Mouse (Mus musculus): Measurements from ENCODE around the gene Mgarp. TPM values are rescaled to one million over a fixed set of nuclear protein-coding genes. Genes with fewer than 3 reads are reported as not detected.
A peak's percentile ranks its signal among the peaks of the same experiment; 100 is the strongest.
"Not testable (repeated sequence)": the region's sequence is repeated elsewhere in the genome, so short reads cannot be mapped to it uniquely, and the experiment has no call there.

Mgarp gene
- polyA plus RNA-seq (2012; rRNA removed), result 2.9 and 3.6 TPM in 2 replicates

- DNase-seq (ENCODE audit: low spot score), result peak; percentile 44
These were observed at the start of gene Mgarp for GRCm38 (mm10) chr3:51396219-51397068. TSS of gene Mgarp (minus strand) at chr3:51396738.

- no peak for DNase-seq (ENCODE audit: low spot score)
These were observed 38.5 kb upstream of the Mgarp start for GRCm38 (mm10) chr3:51434871-51435595.

- DNase-seq (ENCODE audit: low spot score), result not testable (repeated sequence)
These were observed 37.8 kb upstream of the Mgarp start for GRCm38 (mm10) chr3:51434364-51434763.

- no peak for DNase-seq (ENCODE audit: low spot score)
These were observed 28.9 kb upstream of the Mgarp start for GRCm38 (mm10) chr3:51425394-51425793.

- no peak for DNase-seq (ENCODE audit: low spot score)
These were observed 25.4 kb upstream of the Mgarp start for GRCm38 (mm10) chr3:51421921-51422320.

DNA sequence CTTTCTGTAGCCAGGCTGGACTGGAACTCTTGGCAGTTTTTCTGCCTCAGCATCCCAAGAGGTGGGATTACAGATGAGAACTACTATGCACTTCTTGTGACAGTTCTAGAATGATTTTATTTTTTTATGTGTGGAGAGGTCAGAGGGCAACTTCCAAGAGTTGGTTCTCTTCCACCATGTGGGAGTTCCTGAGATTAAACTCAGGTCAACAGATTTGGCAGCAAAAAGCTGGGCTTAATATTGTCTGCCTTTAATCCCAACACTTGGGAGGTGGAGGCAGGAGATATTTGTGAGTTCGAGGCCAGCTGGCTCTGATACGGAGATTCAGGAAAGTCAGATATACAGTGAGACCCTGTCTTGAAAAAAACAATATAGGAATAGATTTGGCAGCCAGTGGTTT, 21.4 kb upstream of the Mgarp start:
- DNase-seq (ENCODE audit: low spot score), result no peak

DNA sequence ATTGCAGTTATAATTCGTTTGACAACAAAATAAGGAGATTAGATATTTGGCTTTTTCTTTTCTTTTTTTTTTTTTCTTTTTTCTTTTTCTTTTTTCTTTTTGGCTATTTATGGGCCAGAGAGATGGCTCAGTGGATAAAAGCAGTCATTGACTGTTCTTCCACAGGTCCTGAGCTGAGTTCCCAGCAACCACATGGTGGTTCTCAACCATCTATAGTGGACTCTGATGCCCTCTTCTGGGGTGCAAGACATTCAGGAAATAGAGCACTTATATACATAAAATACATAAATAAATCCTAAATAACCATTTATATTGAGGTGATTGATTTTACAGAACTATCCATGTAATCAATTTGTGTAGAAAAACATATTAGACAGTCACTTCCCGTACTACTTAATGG, 20.9 kb upstream of the Mgarp start:
- no peak for DNase-seq (ENCODE audit: low spot score)

DNA sequence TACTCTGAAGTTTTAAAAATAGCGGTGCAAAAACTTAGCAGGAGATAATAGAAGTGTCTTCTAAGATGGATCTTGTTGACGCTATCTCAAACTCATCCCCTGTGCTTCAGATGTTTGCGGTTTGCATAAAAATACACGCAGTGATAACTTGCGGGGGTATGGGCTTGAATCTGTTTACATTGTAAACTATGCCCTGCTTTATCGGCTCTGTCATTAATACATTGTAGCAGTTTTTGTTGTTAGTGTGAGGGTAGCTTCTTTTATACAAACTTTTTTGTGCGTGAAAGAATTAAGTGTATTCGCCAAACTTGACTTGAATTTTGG, 20.6 kb upstream of the Mgarp start:
- DNase-seq (ENCODE audit: low spot score), result no peak

GRCm38 (mm10) chr3:51416364-51417134, 20.0 kb upstream of the Mgarp start:
- peak; percentile 47 for DNase-seq (ENCODE audit: low spot score)

DNA sequence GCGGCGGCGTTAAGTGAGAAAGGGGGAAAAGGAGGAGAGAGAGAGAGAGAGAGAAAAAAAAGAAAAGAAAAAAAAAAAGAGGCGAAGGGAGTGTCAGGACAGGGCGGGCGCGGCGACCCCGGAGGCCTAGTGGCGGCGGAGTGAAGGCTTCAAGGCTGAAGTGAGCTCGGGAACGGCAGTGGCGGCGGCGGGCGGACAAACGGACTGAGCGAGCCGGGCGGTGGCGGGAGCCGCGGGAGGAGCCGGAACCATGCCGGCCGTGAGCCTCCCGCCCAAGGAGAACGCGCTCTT, 19.5 kb upstream of the Mgarp start:
- no peak for DNase-seq (ENCODE audit: low spot score)

GRCm38 (mm10) chr3:51415098-51416072, 18.8 kb upstream of the Mgarp start, which contains the start of gene Naa15:
TSS of gene Naa15 (plus strand) at chr3:51415148.
- peak; percentile 95 for DNase-seq (ENCODE audit: low spot score)

DNA sequence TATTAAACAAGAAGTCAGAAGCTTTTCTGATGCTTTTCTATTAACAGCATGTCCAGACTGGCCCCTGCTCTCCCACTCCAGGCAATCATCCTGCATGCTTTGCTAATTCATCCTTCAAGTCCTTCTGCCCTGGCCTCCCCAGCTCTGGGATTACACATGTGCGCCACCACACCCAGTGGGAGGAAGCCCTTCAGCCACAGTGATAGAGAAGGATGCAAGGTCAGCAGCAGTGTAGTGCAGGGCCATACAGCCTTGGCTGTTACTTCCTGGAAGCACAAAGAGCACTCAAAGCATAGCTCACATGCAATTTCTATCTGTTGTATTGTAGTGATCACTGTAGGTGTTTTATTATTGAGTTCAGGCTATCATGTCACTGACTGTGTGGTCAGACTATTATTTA, 16.7 kb upstream of the Mgarp start:
- DNase-seq (ENCODE audit: low spot score), result no peak

DNA sequence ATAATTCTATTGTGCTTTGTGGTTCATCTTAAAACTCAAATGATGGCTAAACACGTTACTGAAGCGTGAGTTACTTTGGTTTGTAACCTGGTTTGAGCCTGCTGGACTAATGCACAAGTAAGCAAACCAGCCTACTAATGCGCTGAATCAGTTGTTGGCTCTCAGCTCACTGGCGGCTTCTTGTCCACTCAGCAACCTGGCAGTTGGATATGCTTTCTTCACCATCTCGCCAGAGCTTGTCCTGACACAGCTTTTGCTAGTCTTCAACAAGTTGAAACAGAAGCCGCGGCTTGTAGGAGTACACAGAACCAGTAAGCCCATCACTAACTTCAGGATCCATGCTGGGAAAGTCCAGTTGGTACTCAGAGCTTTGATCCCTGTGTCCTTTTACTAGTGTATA, 15.9 kb upstream of the Mgarp start:
- no peak for DNase-seq (ENCODE audit: low spot score)

DNA sequence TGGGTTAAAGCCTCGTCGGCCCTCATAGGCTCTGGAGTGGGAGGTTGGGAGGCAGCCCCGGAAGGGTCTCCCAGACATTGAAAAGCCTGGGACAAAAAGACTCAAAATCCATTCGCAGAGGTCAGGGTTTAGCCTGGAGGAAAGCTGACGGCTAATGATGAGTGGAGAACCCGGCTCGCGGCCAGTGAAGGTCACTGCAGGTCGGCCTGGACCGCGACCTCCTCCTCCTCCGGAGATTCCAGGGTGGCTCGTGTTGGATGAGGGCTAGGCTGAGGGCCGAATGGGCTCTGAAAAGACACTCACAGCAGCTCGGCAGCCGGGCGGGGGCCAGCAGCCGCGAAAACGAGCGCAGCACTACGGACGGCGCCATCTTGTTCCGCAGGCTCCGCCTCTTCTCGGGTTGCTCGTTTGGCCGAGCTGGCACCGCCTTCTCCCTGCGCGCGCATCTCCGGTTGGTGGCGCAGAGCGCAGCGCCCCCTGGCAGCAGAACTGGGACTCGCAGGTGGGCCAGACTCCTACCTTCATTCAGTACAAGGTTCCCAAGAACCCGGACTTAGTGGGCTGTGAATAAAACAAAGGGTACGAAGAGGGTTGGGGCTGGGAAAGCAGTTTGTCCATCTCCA, 12.1 kb upstream of the Mgarp start, which contains the start of gene Ndufc1:
Gene Ndufc1 (minus strand): TSS at position 428 of the 623 bp plus-strand sequence.
- DNase-seq (ENCODE audit: low spot score), result peak; percentile 99

DNA sequence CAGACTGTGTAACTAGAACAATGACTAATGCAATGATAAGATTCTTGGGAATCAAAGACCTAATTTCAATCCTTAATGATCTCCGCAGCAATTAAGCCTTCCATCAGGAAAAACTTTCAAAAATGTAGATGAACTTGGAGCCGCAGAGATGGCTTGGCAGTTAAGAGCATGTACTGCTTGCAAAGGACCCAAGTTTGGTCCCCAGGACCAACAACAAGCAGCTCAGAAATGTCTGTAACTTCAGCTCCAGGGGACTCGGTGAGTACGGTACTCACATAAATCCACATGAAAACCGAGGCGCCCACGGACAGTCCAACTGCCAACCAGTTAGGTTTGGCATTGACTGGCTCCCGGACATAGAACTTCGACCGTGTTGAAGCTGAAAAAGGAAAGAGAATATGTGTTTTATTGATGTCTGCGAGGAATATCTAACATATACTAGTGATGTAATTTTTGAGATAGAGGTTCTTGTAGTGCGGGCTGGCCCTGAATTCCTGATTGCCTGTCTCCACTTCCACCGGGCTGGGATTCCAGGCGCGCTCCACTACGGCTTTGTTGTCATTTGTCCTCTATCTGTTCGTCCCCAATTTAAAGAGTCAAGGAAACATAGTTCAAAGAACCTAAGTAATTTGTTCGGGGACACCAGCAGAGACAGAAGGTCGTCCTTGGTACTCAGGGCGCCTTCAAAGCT, 11.5 kb upstream of the Mgarp start:
- no peak for DNase-seq (ENCODE audit: low spot score)

DNA sequence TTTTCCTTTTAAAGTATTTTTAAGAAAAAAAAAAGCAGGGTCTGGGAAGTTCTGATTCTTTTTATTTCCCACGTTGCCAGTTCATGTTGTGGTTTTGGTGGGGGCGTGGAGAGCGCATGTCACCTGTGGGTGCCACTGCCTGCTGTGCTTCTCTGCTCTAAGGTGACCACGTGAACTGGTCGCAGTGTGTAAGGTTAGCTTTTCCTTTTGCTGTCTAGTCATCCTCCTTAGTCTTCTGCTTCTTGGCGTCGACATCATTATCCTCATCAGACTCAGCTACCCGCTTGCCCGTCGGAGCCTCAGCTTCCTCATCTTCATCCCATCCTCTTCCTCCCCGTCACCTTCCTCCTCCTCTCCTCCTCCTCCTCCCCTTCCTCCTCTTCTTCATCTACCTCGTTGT, 6.1 kb upstream of the Mgarp start:
- no peak for DNase-seq (ENCODE audit: low spot score)

DNA sequence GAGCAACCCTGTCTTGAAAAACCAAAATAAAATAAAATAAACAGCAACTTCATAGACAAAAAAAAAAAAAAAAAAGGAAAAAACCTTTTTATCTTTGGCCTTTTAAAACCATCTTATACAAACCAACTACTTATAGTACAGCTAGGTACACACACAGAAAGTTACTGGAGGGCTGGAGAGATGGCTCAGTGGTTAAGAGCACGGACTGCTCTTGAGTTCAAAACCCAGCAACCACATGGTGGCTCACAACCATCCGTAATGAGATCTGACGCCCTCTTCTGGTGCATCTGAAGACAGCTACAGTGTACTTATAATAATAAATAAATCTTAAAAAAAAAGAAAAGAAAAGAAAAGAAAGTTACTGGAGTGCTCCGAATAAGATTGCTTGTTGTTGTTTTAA, 5.5 kb upstream of the Mgarp start:
- DNase-seq (ENCODE audit: low spot score), result not testable (repeated sequence)

GRCm38 (mm10) chr3:51400682-51401081, 4.1 kb upstream of the Mgarp start:
- no peak for DNase-seq (ENCODE audit: low spot score)

- no peak for DNase-seq (ENCODE audit: low spot score)
These were observed 3.0 kb upstream of the Mgarp start for GRCm38 (mm10) chr3:51399531-51399930.

- DNase-seq (ENCODE audit: low spot score), result no peak
These were observed 2.1 kb upstream of the Mgarp start for GRCm38 (mm10) chr3:51398667-51399066.
